Mouse (Mus musculus): Measurements from ENCODE around the gene Kbtbd3.

DNA sequence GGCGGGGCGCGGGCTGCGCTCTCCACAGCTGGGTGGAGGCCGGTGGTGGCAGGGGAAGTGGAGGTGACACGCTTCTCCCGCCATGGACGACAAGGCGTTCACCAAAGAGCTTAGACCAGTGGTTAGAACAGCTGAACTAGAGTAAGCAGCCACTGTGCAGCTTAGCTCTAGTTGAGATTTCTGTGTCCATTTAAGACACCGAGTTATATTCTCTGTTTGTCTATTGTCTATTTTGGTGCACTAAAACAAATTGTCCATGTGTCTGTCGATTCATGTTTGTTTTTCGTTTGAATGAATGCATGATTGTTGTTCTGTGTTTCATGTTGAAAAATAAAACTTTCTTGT, 48.9 kb upstream of the Kbtbd3 start:
- TF ChIP-seq POLR2A (IDR thresholded peaks at IDR 0.05; ENCODE audit: borderline replicate concordance, low read depth, low read length) (no peak), CTCF (IDR thresholded peaks at IDR 0.05; ENCODE audit: low read depth, low read length) (no peak)
